Mouse (Mus musculus) CD4-positive, CD25-positive, alpha-beta regulatory T cell (primary cell): ENCODE data around the gene Mchr1. TPM values are rescaled to one million over a fixed set of nuclear protein-coding genes. Genes with fewer than 3 reads are reported as not detected.

Source experiments
- polyA plus RNA-seq: library from polyadenylated mRNA; unstranded; fragments of 100-300 nt; shearing (Covaris generic); gene quantifications from one replicate; pipeline ENCODE4 v1.2.1, GENCODE M21; 2017

The Mchr1 gene
- polyA plus RNA-seq, result not detected

GRCm38 (mm10) chr15:81235086-81235920, at the start of gene Mchr1:
TSS of gene Mchr1 (plus strand) at chr15:81235499.

DNA sequence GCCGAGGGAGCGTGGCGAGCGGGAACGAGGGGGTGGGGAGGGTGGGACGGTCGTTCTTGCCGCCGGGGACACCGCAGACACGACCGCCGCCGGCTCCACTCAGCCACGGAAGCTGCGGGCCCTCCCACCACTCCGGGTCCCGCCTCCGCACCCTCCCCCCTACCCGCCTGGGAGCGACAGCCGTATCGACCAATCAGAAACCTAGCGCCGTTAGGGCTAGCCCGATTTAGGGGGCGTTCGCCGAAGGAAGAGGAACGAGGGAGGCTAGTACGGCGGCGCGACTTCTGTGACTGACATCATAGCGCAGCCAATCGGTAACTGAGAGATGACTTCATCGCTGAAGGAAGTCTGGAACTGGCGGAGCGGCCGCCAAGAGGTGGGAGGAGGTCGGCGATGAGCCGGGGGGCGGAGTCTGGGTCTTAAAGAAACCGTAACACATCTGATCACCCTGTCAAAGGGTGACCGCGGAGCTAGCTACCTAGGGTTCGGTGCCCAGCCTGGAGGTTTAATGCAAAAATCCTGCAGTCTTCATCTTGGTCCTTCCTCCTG, 44.6 kb upstream of the Mchr1 start, which contains the start of gene Mrtfa:
TSS of gene Mrtfa (minus strand) at position 128 of the 549 bp plus-strand sequence.

Other genes with a start within 250 kb of the Mchr1 start
- gene Mrtfa, start 44.7 kb upstream of the Mchr1 start, polyA plus RNA-seq, result 97.5 TPM
- 58.8 TPM for gene Slc25a17, start 125.3 kb downstream of the Mchr1 start, polyA plus RNA-seq
- 105 TPM for gene St13, start 164.6 kb downstream of the Mchr1 start, polyA plus RNA-seq
- 12.3 TPM for gene Xpnpep3, start 164.6 kb downstream of the Mchr1 start, polyA plus RNA-seq
- 0.81 TPM for gene Dnajb7, start 172.8 kb downstream of the Mchr1 start, polyA plus RNA-seq
- 334 TPM for gene Rbx1, start 230.8 kb downstream of the Mchr1 start, polyA plus RNA-seq